Mouse (Mus musculus) splenic B cell, adult 2 months (primary cell): ENCODE results near the gene Vmn2r8.

ENCODE experiments used
- DNase-seq: peaks from one replicate; pipeline ENCODE4 v3.0.0-alpha.2; 2011; ENCODE audit warnings: low read depth, low spot score
- H3K27me3 ChIP-seq: 2 replicates; pipeline ENCODE4 v1.6.1; 2012; ENCODE audit warnings: mild to moderate bottlenecking, low read length, moderate library complexity, mixed read lengths; ENCODE audit not compliant: control insufficient read depth, poor library complexity, insufficient read depth, severe bottlenecking
- H3K36me3 ChIP-seq: 2 replicates; pipeline ENCODE4 v1.6.1; 2012; ENCODE audit warnings: mild to moderate bottlenecking, low read length, moderate library complexity, mixed read lengths; ENCODE audit not compliant: control insufficient read depth, poor library complexity, insufficient read depth, severe bottlenecking

The Vmn2r8 gene

GRCm38 (mm10) chr5:108742596-108742995, 66.1 kb downstream of the Vmn2r8 start:
- DNase-seq = no peak
- no peaks in the 10 kb centered on the region for H3K36me3 ChIP-seq
- no peaks in the 10 kb centered on the region for H3K27me3 ChIP-seq

GRCm38 (mm10) chr5:108741844-108742243, 66.8 kb downstream of the Vmn2r8 start:
- no peaks in the 10 kb centered on the region for H3K36me3 ChIP-seq
- DNase-seq = no peak
- H3K27me3 ChIP-seq = no peaks in the 10 kb centered on the region
